Mouse (Mus musculus) stomach, embryonic 14.5 days (tissue): ENCODE results near the gene Hyal3. TPM values are rescaled to one million over a fixed set of nuclear protein-coding genes. Genes with fewer than 3 reads are reported as not detected.
"Not testable (repeated sequence)": the region's sequence is repeated elsewhere in the genome, so short reads cannot be mapped to it uniquely, and the experiment has no call there.

ENCODE experiments used
- ATAC-seq: fragments of 200-750 bp; cut with Nextera tagmentation; 2 replicates; pipeline ENCODE4 v1.8.0; 2017; ENCODE audit warnings: low read depth, moderate TSS enrichment; ENCODE audit not compliant: insufficient number of reproducible peaks, insufficient read depth, low FRiP score
- H3K27ac ChIP-seq: fragments of 300-500 bp; sonication (generic); 2 replicates; pipeline ENCODE4 v1.5.1; 2014; ENCODE audit warnings: mild to moderate bottlenecking, low read length, moderate library complexity, mixed read lengths
- H3K27me3 ChIP-seq: fragments of 300-500 bp; sonication (generic); 2 replicates; pipeline ENCODE4 v1.6.1; 2014; ENCODE audit warnings: low read length, control low read depth, mixed read lengths; ENCODE audit not compliant: control insufficient read depth, insufficient read depth
- H3K36me3 ChIP-seq: fragments of 300-500 bp; sonication (generic); 2 replicates; pipeline ENCODE4 v1.6.1; 2014; ENCODE audit warnings: mild to moderate bottlenecking, control low read depth, low read length, moderate library complexity, mixed read lengths; ENCODE audit not compliant: control insufficient read depth, insufficient read depth
- H3K4me1 ChIP-seq: fragments of 300-500 bp; sonication (generic); 2 replicates; pipeline ENCODE4 v1.6.1; 2014; ENCODE audit warnings: low read length, control low read depth, mixed read lengths; ENCODE audit not compliant: control insufficient read depth, insufficient read depth
- H3K4me2 ChIP-seq: fragments of 300-500 bp; sonication (generic); replicated peaks from 2 replicates; pipeline ENCODE4 v1.6.1; 2014; ENCODE audit warnings: low read depth, low read length, control low read depth
- H3K4me3 ChIP-seq: fragments of 300-500 bp; sonication (generic); 2 replicates; pipeline ENCODE4 v1.5.1; 2014; ENCODE audit warnings: low read depth, low read length, control low read depth
- H3K9ac ChIP-seq: fragments of 300-500 bp; sonication (generic); replicated peaks from 2 replicates; pipeline ENCODE4 v1.6.1; 2014; ENCODE audit warnings: low read depth, mild to moderate bottlenecking, control low read depth, low read length, moderate library complexity, mixed read lengths
- H3K9me3 ChIP-seq: fragments of 300-500 bp; sonication (generic); 2 replicates; pipeline ENCODE4 v1.6.1; 2016; ENCODE audit warnings: low read depth, low read length, control low read depth; ENCODE audit not compliant: control insufficient read depth
- WGBS: fragments of 180-500 bp; shearing (Covaris S2); extraction: QIAGEN DNeasy Blood & Tissue Kit; methylation state at CpG from one replicate; pipeline ENCODE4 v1.1.7; 2014; 5-methylcytosine and 5-hydroxymethylcytosine counted together
- polyA plus RNA-seq: library from polyadenylated mRNA; unstranded; fragments of >200 nt; fragmentation: Nextera tagmentation; extraction: Ambion mirVana; gene quantifications from 2 replicates; pipeline ENCODE4 v1.2.1, GENCODE M21; 2014

Hyal3 gene
- polyA plus RNA-seq, 1 experiment from 2014 or later: 1.4 TPM

- Histone ChIP-seq H3K4me3 (peak overlapping the region; percentile 74), H3K27me3 (no peaks in the 10 kb centered on the region), H3K27ac (no peak overlapping the region), H3K4me1 (peaks cover 46% of the 10 kb centered on the region), H3K36me3 (peaks cover 10% of the 10 kb centered on the region), H3K4me2 (peak overlapping the region; percentile 95), H3K9me3 (no peaks in the 10 kb centered on the region), H3K9ac (no peak overlapping the region)
- no peak for ATAC-seq
- WGBS: 75% methylated on average over 5 of the region's 5 CpGs
These were observed 27.8 kb upstream of the Hyal3 start for GRCm38 (mm10) chr9:107552690-107553393.

- Histone ChIP-seq H3K9me3 (no peaks in the 10 kb centered on the region), H3K4me1 (peaks cover 46% of the 10 kb centered on the region), H3K27me3 (no peaks in the 10 kb centered on the region), H3K36me3 (peaks cover 18% of the 10 kb centered on the region), H3K27ac (peak overlapping the region; percentile 78), H3K9ac (peak overlapping the region; percentile 41; the same call in 1 of the 2 replicates), H3K4me3 (peak overlapping the region; percentile 74), H3K4me2 (peak overlapping the region; percentile 95)
- ATAC-seq: no peak; the same call in 1 of the 2 replicates
- 5% methylated on average over 37 of the region's 37 CpGs for WGBS
These were observed 26.9 kb upstream of the Hyal3 start for GRCm38 (mm10) chr9:107553541-107554318.

- Histone ChIP-seq H3K9me3 (no peaks in the 10 kb centered on the region), H3K4me1 (peaks cover 46% of the 10 kb centered on the region), H3K4me3 (peak overlapping the region; percentile 74), H3K27me3 (no peaks in the 10 kb centered on the region), H3K4me2 (peak overlapping the region; percentile 95), H3K9ac (peak overlapping the region; percentile 85), H3K27ac (peak overlapping the region; percentile 97), H3K36me3 (peaks cover 25% of the 10 kb centered on the region)
- ATAC-seq: peak; percentile 91
- under 1% methylated on average over 53 of the region's 53 CpGs for WGBS
These were observed 26.2 kb upstream of the Hyal3 start for GRCm38 (mm10) chr9:107554319-107554825.

GRCm38 (mm10) chr9:107555031-107555457 is 25.6 kb upstream of the Hyal3 start:
- Histone ChIP-seq H3K9me3 (no peaks in the 10 kb centered on the region), H3K4me2 (peak overlapping the region; percentile 95), H3K36me3 (peaks cover 31% of the 10 kb centered on the region), H3K9ac (peak overlapping the region; percentile 85), H3K27me3 (no peaks in the 10 kb centered on the region), H3K4me3 (peak overlapping the region; percentile 74), H3K4me1 (peaks cover 46% of the 10 kb centered on the region), H3K27ac (peak overlapping the region; percentile 97)
- WGBS: under 1% methylated on average over 23 of the region's 23 CpGs
- no peak for ATAC-seq

- no peak for ATAC-seq
- Histone ChIP-seq H3K27me3 (no peaks in the 10 kb centered on the region), H3K9ac (peak overlapping the region; percentile 85), H3K36me3 (peaks cover 38% of the 10 kb centered on the region), H3K9me3 (no peaks in the 10 kb centered on the region), H3K27ac (peak overlapping the region; percentile 97), H3K4me2 (peak overlapping the region; percentile 95), H3K4me3 (peak overlapping the region; percentile 74), H3K4me1 (peaks cover 43% of the 10 kb centered on the region)
- 25% methylated on average over 2 of the region's 2 CpGs for WGBS
These were observed 24.9 kb upstream of the Hyal3 start for GRCm38 (mm10) chr9:107555701-107556100.

GRCm38 (mm10) chr9:107556346-107556745 is 24.3 kb upstream of the Hyal3 start:
- H3K36me3 ChIP-seq: peaks cover 44% of the 10 kb centered on the region
- 70% methylated on average over 3 of the region's 3 CpGs for WGBS
- H3K9me3 ChIP-seq: no peaks in the 10 kb centered on the region
- no peak for ATAC-seq
- H3K4me3 ChIP-seq: peak overlapping the region; percentile 74; the same call in 1 of the 2 replicates
- 0 out of 2 replicates have a peak overlapping the region, but pooled peaks have one; percentile 15 for H3K27ac ChIP-seq
- H3K27me3 ChIP-seq: no peaks in the 10 kb centered on the region
- peaks cover 37% of the 10 kb centered on the region for H3K4me1 ChIP-seq
- no peak overlapping the region for H3K9ac ChIP-seq
- H3K4me2 ChIP-seq: peak overlapping the region; percentile 95

- Histone ChIP-seq H3K27ac (peak within 1 kb of the TSS; percentile 63; the same call in 1 of the 2 replicates), H3K36me3 (peaks cover 40% of the 10 kb centered on the region), H3K9ac (peak within 1 kb of the TSS; percentile 68), H3K27me3 (no peaks in the 10 kb centered on the region), H3K4me3 (peak within 1 kb of the TSS; percentile 83), H3K4me1 (peaks cover 12% of the 10 kb centered on the region), H3K9me3 (no peaks in the 10 kb centered on the region), H3K4me2 (peak within 1 kb of the TSS; percentile 83)
- under 1% methylated on average over 44 of the region's 46 CpGs for WGBS
- ATAC-seq: peak; percentile 95
These were observed 17.5 kb upstream of the Hyal3 start, which contains the start of gene Tusc2 for GRCm38 (mm10) chr9:107563029-107563581. TSS of gene Tusc2 (plus strand) at chr9:107563255.

GRCm38 (mm10) chr9:107565556-107565955 is 15.1 kb upstream of the Hyal3 start:
- peaks cover 21% of the 10 kb centered on the region for H3K4me1 ChIP-seq
- ATAC-seq, H3K4me2 ChIP-seq, H3K9ac ChIP-seq, H3K27me3 ChIP-seq, H3K4me3 ChIP-seq, H3K9me3 ChIP-seq: not testable (repeated sequence)
- 52% methylated on average over 5 of the region's 5 CpGs for WGBS
- H3K27ac ChIP-seq: 0 out of 2 replicates have a peak overlapping the region, but pooled peaks have one; percentile 33
- peaks cover 20% of the 10 kb centered on the region for H3K36me3 ChIP-seq
